Mouse (Mus musculus) subcutaneous adipose tissue, adult 2 months (tissue): ENCODE data around the gene Mlkl. TPM values are rescaled to one million over a fixed set of nuclear protein-coding genes. Genes with fewer than 3 reads are reported as not detected.

Source experiments
- polyA plus RNA-seq: library from polyadenylated mRNA; depleted of rRNA; stranded (reverse); fragments of >200 nt; gene quantifications from 2 replicates; pipeline ENCODE4 v1.2.3, GENCODE M21; 2012; ENCODE audit warnings: low replicate concordance; rRNA removed

Mlkl gene
- 3.1 and 4.5 TPM in 2 replicates for polyA plus RNA-seq

DNA sequence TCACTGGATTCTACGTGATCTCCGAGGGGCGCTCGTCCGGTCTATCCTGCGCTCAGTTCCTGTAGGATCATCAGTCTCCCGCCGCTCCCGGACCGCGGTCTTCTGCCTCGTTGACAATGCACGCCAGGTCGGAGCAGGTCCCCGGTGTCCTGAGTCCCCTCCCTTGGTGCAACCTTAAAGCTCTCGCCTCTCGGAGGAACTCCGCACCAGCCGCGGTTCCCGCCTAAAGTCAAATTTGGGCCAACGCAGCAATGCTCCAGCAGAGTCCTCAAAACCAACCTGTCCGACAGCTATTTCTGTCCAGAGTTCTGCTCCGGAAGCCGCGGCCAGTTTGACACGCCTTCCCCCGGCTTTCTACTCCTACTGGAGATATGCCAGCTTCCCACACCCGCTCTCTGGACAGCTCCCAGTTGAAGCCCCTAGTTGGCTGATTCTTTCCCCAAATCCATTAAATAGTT lies at the start of gene Mlkl:
TSS of gene Mlkl (minus strand) at position 288 of the 458 bp plus-strand sequence.

DNA sequence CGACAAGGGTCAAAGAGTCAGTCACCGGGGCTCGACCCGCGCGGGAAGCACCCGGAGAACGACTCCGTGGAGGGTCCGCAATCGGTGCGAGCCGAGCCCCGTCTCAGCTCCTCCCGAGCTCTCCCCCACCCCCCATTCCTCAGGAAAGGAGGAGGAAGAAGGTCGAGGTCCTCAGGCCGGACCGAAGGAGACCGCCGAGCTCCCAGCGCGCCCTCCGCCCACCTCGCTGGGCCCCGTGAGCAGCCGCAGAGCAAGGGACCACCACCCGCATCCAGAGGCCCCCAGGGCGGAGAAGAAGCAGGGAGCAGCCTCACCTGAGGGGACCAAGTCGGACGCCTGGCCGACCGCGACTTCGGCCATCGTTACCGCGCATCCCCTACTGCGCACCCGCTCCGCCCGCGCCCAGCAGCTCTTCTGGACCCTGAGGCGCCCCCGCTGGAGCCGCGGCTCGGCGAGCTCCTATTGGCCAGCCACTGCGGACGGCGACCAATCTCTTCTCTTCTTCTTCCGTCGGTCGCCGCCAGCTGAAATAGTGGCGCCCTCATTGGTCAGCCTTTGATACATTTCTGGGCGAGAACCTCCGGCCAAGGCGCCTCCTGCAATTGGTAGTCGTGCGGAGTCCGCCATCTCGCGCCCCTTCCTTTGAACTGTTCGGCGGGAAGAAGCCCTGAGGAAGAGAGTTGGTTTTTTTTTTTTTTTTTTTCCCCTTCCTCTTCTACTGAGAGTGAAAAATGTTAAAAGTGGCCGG lies 38.0 kb downstream of the Mlkl start, which contains the start of gene Rfwd3:
TSS of gene Rfwd3 (minus strand) at position 402 of the 748 bp plus-strand sequence.

Other genes with a start within 250 kb of the Mlkl start
- gene Clec18a, start 245.8 kb downstream of the Mlkl start, polyA plus RNA-seq: 0.09 and 0.18 TPM in 2 replicates
- gene Pdpr, start 243.5 kb downstream of the Mlkl start, polyA plus RNA-seq: 19.5 and 27.0 TPM in 2 replicates
- gene Glg1, start 79.0 kb downstream of the Mlkl start, polyA plus RNA-seq: 40.9 and 60.5 TPM in 2 replicates
- gene Rfwd3, start 38.0 kb downstream of the Mlkl start, polyA plus RNA-seq: 10.7 and 22.7 TPM in 2 replicates
- 0.37 and 0.77 TPM in 2 replicates for gene Fa2h, start 55.6 kb upstream of the Mlkl start, polyA plus RNA-seq
- 10.3 and 18.8 TPM in 2 replicates for gene Wdr59, start 183.9 kb upstream of the Mlkl start, polyA plus RNA-seq
- 50.8 and 86.7 TPM in 2 replicates for gene Znrf1, start 197.9 kb upstream of the Mlkl start, polyA plus RNA-seq